Mouse (Mus musculus) ES-E14 (cell line): ENCODE measurements around the gene Gng13.

Experiments
- CHD2 ChIP-seq: IDR thresholded peaks from 2 replicates; pipeline ENCODE4 v1.6.1; 2014; ENCODE audit warnings: mild to moderate bottlenecking, low read depth, low read length, inconsistent platforms
- HCFC1 ChIP-seq: IDR thresholded peaks from 2 replicates; pipeline ENCODE4 v1.6.1; 2012; ENCODE audit warnings: low read length, inconsistent platforms, borderline replicate concordance; ENCODE audit not compliant: insufficient read depth
- MAFK ChIP-seq: IDR thresholded peaks from 2 replicates; pipeline ENCODE4 v1.6.1; 2014; ENCODE audit warnings: mild to moderate bottlenecking, low read depth, low read length, inconsistent platforms; ENCODE audit not compliant: insufficient read depth
- ZC3H11A ChIP-seq: IDR thresholded peaks from 2 replicates; pipeline ENCODE4 v1.6.1; 2012; ENCODE audit warnings: low read depth, mild to moderate bottlenecking, inconsistent platforms, low read length, borderline replicate concordance
- ZNF384 ChIP-seq: IDR thresholded peaks from 2 replicates; pipeline ENCODE4 v1.6.1; 2012; ENCODE audit warnings: low read depth, low read length, inconsistent platforms

DNA sequence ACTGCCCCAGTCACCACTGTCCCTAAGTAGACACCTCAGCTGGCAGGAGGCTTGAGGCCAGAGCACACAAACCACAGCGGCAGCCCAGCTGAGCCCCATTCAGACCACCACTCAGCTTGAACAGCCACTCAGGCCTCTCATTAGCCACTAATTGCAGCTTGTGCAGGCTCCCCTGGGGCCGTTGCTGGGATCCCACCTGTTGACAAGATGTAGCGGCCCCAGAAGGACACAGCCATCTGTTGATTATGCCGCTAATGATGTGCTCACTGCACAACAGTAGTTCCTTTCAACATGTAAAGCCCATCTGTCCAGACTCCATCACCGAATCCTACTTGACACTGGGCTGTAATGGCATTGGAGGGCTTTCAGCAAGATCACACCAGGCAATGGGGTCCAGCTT is 48.9 kb downstream of the Gng13 start:
- TF ChIP-seq MAFK (no peak), ZC3H11A (no peak), ZNF384 (no peak), HCFC1 (no peak), CHD2 (no peak)
